Mouse (Mus musculus) liver, embryonic 12.5 days (tissue): ENCODE results near the gene Cep70. TPM values are rescaled to one million over a fixed set of nuclear protein-coding genes. Genes with fewer than 3 reads are reported as not detected.
A peak's percentile ranks its signal among the peaks of the same experiment; 100 is the strongest.

Experiments used
- ATAC-seq: fragments of 200-750 bp; cut with Nextera tagmentation; 2 replicates; pipeline ENCODE4 v1.8.0; 2017; ENCODE audit warnings: moderate number of reproducible peaks, mild to moderate bottlenecking, moderate library complexity
- H3K27ac ChIP-seq: fragments of 300-500 bp; sonication (generic); 2 replicates; pipeline ENCODE4 v1.5.1; 2016; ENCODE audit warnings: mild to moderate bottlenecking
- H3K27me3 ChIP-seq: fragments of 300-500 bp; sonication (generic); replicated peaks from 2 replicates; pipeline ENCODE4 v1.6.1; 2016; ENCODE audit warnings: mild to moderate bottlenecking, moderate library complexity
- H3K36me3 ChIP-seq: fragments of 300-500 bp; sonication (generic); 2 replicates; pipeline ENCODE4 v1.6.1; 2016; ENCODE audit warnings: mild to moderate bottlenecking, moderate library complexity
- H3K4me1 ChIP-seq: fragments of 300-500 bp; sonication (generic); 2 replicates; pipeline ENCODE4 v1.6.1; 2016
- H3K4me2 ChIP-seq: fragments of 300-500 bp; sonication (generic); 2 replicates; pipeline ENCODE4 v1.6.1; 2016; ENCODE audit warnings: mild to moderate bottlenecking, moderate library complexity
- H3K4me3 ChIP-seq: fragments of 300-500 bp; sonication (generic); 2 replicates; pipeline ENCODE4 v1.5.1; 2016; ENCODE audit warnings: mild to moderate bottlenecking, moderate library complexity
- H3K9ac ChIP-seq: fragments of 300-500 bp; sonication (generic); 2 replicates; pipeline ENCODE4 v1.6.1; 2016; ENCODE audit warnings: mild to moderate bottlenecking, moderate library complexity
- H3K9me3 ChIP-seq: fragments of 300-500 bp; sonication (generic); replicated peaks from 2 replicates; pipeline ENCODE4 v1.6.1; 2016; ENCODE audit warnings: mild to moderate bottlenecking, moderate library complexity
- WGBS: fragments of 180-500 bp; shearing (Covaris S2); methylation state at CpG from one replicate; pipeline ENCODE4 v1.1.7; 2016; ENCODE audit not compliant: insufficient replicate concordance; 5-methylcytosine and 5-hydroxymethylcytosine counted together
- polyA plus RNA-seq: library from polyadenylated mRNA; unstranded; fragments of >200 nt; fragmentation: Nextera tagmentation; extraction: Ambion mirVana; gene quantifications from 2 replicates; pipeline ENCODE4 v1.2.1, GENCODE M21; 2016

The Cep70 gene
- polyA plus RNA-seq, 1 experiment from 2014 or later = 41.7 TPM

DNA sequence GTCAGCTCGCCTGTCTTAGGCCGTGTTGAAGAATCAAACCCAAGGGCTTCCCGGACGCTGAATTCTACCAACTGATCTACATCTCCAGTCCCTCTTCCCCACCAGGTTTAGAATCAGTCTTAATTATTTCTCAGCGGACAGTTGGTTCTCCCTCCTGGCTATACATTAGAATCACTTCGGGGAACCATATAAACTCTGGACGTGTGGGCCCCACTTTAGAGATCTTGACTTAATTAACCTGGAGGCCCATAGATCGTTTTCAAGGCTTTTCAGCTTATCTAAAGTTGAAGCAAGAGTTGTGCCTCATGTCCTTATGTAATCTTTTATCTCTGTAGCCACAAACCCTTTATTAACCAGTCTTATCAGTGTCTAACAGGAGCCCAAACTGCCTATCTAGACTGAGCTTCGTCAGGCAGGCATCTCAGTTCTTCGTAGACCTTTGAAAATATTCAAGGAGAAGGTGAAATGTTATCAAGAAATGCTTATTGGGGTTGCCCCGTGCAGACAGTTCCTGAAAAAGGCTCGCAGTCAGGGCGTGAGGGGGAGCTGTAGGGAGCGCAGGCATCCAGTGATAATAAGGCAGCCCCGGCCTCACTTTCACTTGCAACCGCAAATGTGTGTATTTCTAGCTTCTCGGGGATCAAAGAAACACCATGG, 506 bp upstream of the Cep70 start:
- Histone ChIP-seq H3K4me3 (peak overlapping the region; percentile 85), H3K36me3 (peaks cover 18% of the 10 kb centered on the region), H3K27ac (peak overlapping the region; percentile 98), H3K9ac (peak overlapping the region; percentile 78), H3K9me3 (no peaks in the 10 kb centered on the region), H3K4me2 (peak overlapping the region; percentile 77), H3K4me1 (peaks cover 59% of the 10 kb centered on the region), H3K27me3 (no peaks in the 10 kb centered on the region)
- peak; percentile 81 for ATAC-seq
- WGBS = 2% methylated on average over 17 of the region's 17 CpGs

DNA sequence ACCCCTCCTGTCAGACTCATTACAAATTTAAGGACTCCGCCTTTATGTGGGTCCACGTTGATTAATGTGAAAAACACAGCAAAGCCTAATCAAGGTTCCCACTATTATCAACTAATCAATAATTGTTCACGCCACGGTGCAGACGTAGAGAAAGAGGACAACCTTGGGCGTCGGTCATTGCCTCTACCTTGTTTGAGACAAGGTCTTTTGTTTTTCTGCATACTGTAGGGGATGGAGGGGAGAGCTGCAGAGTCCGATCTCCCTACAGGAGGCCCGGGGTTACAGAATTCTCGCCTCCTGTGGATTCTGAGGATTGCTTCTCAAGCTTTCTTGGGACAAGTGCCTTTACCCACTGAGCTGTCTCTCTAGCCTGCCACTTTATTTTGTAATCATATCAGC, 727 bp downstream of the Cep70 start:
- Histone ChIP-seq H3K27me3 (no peaks in the 10 kb centered on the region), H3K4me1 (peaks cover 71% of the 10 kb centered on the region), H3K9me3 (no peaks in the 10 kb centered on the region), H3K36me3 (peaks cover 30% of the 10 kb centered on the region), H3K4me3 (peak overlapping the region; percentile 85), H3K27ac (peak overlapping the region; percentile 98), H3K4me2 (peak overlapping the region; percentile 77), H3K9ac (peak overlapping the region; percentile 78)
- 4% methylated on average over 10 of the region's 10 CpGs for WGBS
- ATAC-seq = no peak

DNA sequence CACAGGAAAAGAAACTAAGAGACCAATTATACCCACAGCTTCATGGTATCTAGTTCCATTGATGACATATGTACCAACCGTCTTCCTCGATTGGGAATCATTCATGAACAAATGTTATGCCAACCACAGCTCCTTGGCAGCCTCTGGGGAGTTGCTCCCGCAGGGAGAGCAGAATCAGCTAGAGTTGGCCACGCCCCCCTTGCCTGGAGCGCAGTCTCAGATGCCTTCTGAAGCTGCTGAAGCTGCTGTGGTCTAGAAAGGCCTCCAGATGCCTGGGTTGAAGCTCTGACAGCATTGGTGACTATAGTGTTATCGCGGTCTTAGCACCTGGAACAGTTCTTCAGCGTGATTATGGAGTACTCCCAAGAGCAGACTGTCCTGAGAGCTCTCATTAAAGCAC, 5.1 kb downstream of the Cep70 start:
- peak overlapping the region; percentile 62; the same call in 1 of the 2 replicates for H3K27ac ChIP-seq
- peak; percentile 48 for ATAC-seq
- peaks cover 77% of the 10 kb centered on the region for H3K4me1 ChIP-seq

GRCm38 (mm10) chr9:99248906-99249305, 5.7 kb downstream of the Cep70 start:
- H3K4me1 ChIP-seq = peaks cover 81% of the 10 kb centered on the region
- H3K36me3 ChIP-seq = peaks cover 66% of the 10 kb centered on the region
- WGBS = 98% methylated on average over 4 of the region's 4 CpGs

More for the DNA sequence above, 5.1 kb downstream of the Cep70 start:
- H3K4me2 ChIP-seq = no peak overlapping the region
- peaks cover 62% of the 10 kb centered on the region for H3K36me3 ChIP-seq
- no peaks in the 10 kb centered on the region for H3K9me3 ChIP-seq
- H3K9ac ChIP-seq = no peak overlapping the region
- H3K4me3 ChIP-seq = no peak overlapping the region
- 49% methylated on average over 8 of the region's 8 CpGs for WGBS
- no peaks in the 10 kb centered on the region for H3K27me3 ChIP-seq

GRCm38 (mm10) chr9:99253861-99254260, 10.7 kb downstream of the Cep70 start:
- Histone ChIP-seq H3K36me3 (peaks cover 85% of the 10 kb centered on the region), H3K4me2 (no peak overlapping the region), H3K27me3 (no peaks in the 10 kb centered on the region), H3K9me3 (no peaks in the 10 kb centered on the region), H3K27ac (peak overlapping the region; percentile 57), H3K4me3 (no peak overlapping the region), H3K9ac (no peak overlapping the region), H3K4me1 (peaks cover 57% of the 10 kb centered on the region)
- 66% methylated on average over 10 of the region's 10 CpGs for WGBS
- ATAC-seq = no peak

More at GRCm38 (mm10) chr9:99248906-99249305, 5.7 kb downstream of the Cep70 start:
- H3K9ac ChIP-seq = no peak overlapping the region
- no peak for ATAC-seq
- no peaks in the 10 kb centered on the region for H3K9me3 ChIP-seq
- 0 out of 2 replicates have a peak overlapping the region, but pooled peaks have one; percentile 4 for H3K4me2 ChIP-seq
- peak overlapping the region; percentile 62; the same call in 1 of the 2 replicates for H3K27ac ChIP-seq
- no peak overlapping the region for H3K4me3 ChIP-seq
- no peaks in the 10 kb centered on the region for H3K27me3 ChIP-seq

DNA sequence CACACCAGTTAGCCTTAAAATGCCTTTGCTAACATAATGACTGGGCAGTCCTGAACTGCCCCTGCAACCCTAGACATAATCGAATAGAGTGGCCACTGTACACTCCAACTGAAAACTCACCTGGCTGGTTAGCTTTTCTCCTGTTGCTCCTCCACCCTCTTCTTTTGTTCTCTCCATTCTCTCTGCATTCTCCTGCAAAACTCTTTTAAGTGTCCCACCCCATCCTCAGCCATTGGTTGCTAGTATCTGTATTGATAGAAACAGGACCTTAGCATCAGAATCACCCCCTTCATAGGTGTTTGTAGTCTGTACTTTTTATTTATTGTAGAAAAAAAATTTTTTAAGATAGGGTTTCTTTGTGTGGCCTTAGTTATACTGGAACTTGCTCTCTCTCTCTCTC, 13.0 kb downstream of the Cep70 start:
- 0 out of 2 replicates have a peak overlapping the region, but pooled peaks have one; percentile 24 for H3K4me2 ChIP-seq
- H3K4me1 ChIP-seq = peaks cover 51% of the 10 kb centered on the region
- H3K9ac ChIP-seq = peak overlapping the region; percentile 31; the same call in 1 of the 2 replicates
- ATAC-seq = no peak
- no peaks in the 10 kb centered on the region for H3K9me3 ChIP-seq
- H3K36me3 ChIP-seq = peaks cover 86% of the 10 kb centered on the region
- 72% methylated on average over 1 of the region's 1 CpGs for WGBS
- H3K27me3 ChIP-seq = no peaks in the 10 kb centered on the region
- no peak overlapping the region for H3K4me3 ChIP-seq
- peak overlapping the region; percentile 87 for H3K27ac ChIP-seq

GRCm38 (mm10) chr9:99256821-99257220, 13.7 kb downstream of the Cep70 start:
- Histone ChIP-seq H3K4me2 (peak overlapping the region; percentile 24; the same call in 1 of the 2 replicates), H3K9me3 (no peaks in the 10 kb centered on the region), H3K4me3 (no peak overlapping the region), H3K4me1 (peaks cover 46% of the 10 kb centered on the region), H3K36me3 (peaks cover 84% of the 10 kb centered on the region), H3K9ac (no peak overlapping the region), H3K27me3 (no peaks in the 10 kb centered on the region), H3K27ac (peak overlapping the region; percentile 87)
- WGBS = 40% methylated on average over 3 of the region's 3 CpGs
- peak; percentile 85 for ATAC-seq

DNA sequence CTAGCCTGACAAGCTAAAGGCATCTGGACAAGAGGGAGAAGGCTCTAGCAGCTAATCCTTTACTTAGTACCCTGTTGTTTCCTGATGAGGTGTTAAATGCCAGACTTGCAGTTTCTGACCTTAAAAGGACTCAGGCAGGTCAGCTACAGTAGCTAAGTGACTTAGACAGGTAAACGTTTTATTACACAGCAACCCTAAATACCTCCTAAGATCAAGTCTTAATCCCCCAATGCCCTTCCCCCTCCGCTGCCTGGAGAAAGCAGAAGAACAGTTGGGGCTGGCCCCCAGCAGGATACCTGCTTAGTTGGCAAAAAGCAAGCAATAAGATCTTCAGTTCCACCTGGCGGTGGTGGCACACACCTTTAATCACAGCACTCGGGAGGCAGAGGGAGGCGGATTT, 15.7 kb downstream of the Cep70 start:
- peaks cover 94% of the 10 kb centered on the region for H3K36me3 ChIP-seq
- no peak for ATAC-seq

GRCm38 (mm10) chr9:99304296-99304695, 61.1 kb downstream of the Cep70 start:
- 78% methylated on average over 5 of the region's 5 CpGs for WGBS
- Histone ChIP-seq H3K27me3 (no peaks in the 10 kb centered on the region), H3K36me3 (peaks cover 64% of the 10 kb centered on the region)

More for the DNA sequence above, 15.7 kb downstream of the Cep70 start:
- H3K4me2 ChIP-seq = no peak overlapping the region
- H3K9me3 ChIP-seq = no peaks in the 10 kb centered on the region
- H3K27ac ChIP-seq = no peak overlapping the region
- WGBS = 79% methylated on average over 5 of the region's 5 CpGs
- H3K4me3 ChIP-seq = no peak overlapping the region
- H3K4me1 ChIP-seq = peaks cover 36% of the 10 kb centered on the region
- no peak overlapping the region for H3K9ac ChIP-seq
- H3K27me3 ChIP-seq = no peaks in the 10 kb centered on the region

DNA sequence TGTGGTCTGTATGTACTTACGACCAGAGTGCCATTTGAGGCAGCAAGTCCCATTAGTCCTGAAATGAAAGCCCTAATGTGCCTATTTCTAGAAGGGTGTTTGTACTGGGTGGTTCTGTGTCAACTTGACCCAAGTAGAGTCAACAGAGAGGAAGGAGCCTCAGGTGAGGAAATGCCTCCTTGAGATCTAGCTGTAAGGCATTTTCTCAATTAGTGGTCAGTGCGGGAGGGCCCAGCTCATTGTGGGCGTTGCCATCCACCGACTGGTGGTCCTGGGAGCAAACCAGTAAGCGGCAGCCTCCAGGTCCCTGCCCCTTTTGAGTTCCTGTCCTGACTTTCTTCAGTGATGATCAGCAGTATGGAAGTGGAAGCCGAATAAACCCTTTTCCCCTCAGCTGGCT, 63.1 kb downstream of the Cep70 start:
- ATAC-seq = no peak
- 85% methylated on average over 6 of the region's 6 CpGs for WGBS
- no peak overlapping the region for H3K9ac ChIP-seq

More at GRCm38 (mm10) chr9:99304296-99304695, 61.1 kb downstream of the Cep70 start:
- H3K9me3 ChIP-seq = no peaks in the 10 kb centered on the region
- ATAC-seq = no peak
- H3K4me3 ChIP-seq = no peak overlapping the region
- H3K27ac ChIP-seq = no peak overlapping the region
- H3K9ac ChIP-seq = no peak overlapping the region
- H3K4me1 ChIP-seq = no peaks in the 10 kb centered on the region
- H3K4me2 ChIP-seq = no peak overlapping the region

GRCm38 (mm10) chr9:99319343-99319951, 76.3 kb downstream of the Cep70 start:
- Histone ChIP-seq H3K4me3 (no peak overlapping the region), H3K36me3 (no peaks in the 10 kb centered on the region), H3K27ac (no peak overlapping the region), H3K27me3 (peaks cover 6% of the 10 kb centered on the region; the same call in 1 of the 2 replicates), H3K4me1 (no peaks in the 10 kb centered on the region), H3K9me3 (no peaks in the 10 kb centered on the region), H3K9ac (no peak overlapping the region), H3K4me2 (no peak overlapping the region)
- ATAC-seq = no peak
- WGBS = 60% methylated on average over 8 of the region's 8 CpGs

More for the DNA sequence above, 63.1 kb downstream of the Cep70 start:
- Histone ChIP-seq H3K36me3 (peaks cover 59% of the 10 kb centered on the region), H3K27ac (no peak overlapping the region), H3K4me2 (no peak overlapping the region), H3K4me1 (no peaks in the 10 kb centered on the region), H3K27me3 (no peaks in the 10 kb centered on the region), H3K9me3 (no peaks in the 10 kb centered on the region), H3K4me3 (no peak overlapping the region)

DNA sequence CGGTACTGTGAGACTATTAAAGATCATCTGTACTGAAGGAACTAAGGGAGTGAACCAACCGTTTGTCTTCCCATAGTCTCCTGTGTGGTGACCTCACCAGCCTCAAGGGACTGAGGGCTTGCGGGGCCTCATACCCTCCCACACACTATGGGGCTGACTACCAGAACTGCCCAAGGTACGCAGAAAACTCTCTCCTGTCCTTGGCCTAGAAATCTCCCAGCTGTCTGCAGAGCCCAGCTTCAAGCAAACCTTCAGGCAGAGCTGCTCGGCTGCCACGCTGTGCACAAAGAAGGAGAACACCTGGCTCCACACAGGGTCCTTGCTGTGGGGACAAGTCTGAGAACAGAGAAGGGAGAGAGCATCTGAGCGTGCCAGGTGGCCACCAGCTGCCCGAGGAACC, 76.8 kb downstream of the Cep70 start:
- Histone ChIP-seq H3K9ac (no peak overlapping the region), H3K4me2 (no peak overlapping the region), H3K36me3 (no peaks in the 10 kb centered on the region), H3K27ac (no peak overlapping the region), H3K4me3 (no peak overlapping the region), H3K9me3 (no peaks in the 10 kb centered on the region), H3K27me3 (peaks cover 6% of the 10 kb centered on the region; the same call in 1 of the 2 replicates), H3K4me1 (no peaks in the 10 kb centered on the region)
- whole genome bisulfite sequencing = 55% methylated on average over 8 of the region's 8 CpGs
- ATAC-seq = no peak
